Mouse (Mus musculus) monocyte, adult 5-6 weeks (primary cell): Measurements from ENCODE around the gene Ugt1a8. TPM values are rescaled to one million over a fixed set of nuclear protein-coding genes. Genes with fewer than 3 reads are reported as not detected.

Source experiments
- ATAC-seq: fragments of 153-309, 156-312 bp; replicated peaks from 2 replicates; pipeline ENCODE4 v1.8.0; 2017; ENCODE audit warnings: mild to moderate bottlenecking; ENCODE audit not compliant: low TSS enrichment, insufficient number of reproducible peaks, severe bottlenecking, poor library complexity, low FRiP score
- total RNA-seq: library from RNA; stranded (forward); fragments of 200-1000, 200-491, 200-594 nt; gene quantifications from 3 replicates; pipeline ENCODE4 v1.2.3, GENCODE M21; 2017

The Ugt1a8 gene
- total RNA-seq, 1 experiment from 2014 or later = not detected

DNA sequence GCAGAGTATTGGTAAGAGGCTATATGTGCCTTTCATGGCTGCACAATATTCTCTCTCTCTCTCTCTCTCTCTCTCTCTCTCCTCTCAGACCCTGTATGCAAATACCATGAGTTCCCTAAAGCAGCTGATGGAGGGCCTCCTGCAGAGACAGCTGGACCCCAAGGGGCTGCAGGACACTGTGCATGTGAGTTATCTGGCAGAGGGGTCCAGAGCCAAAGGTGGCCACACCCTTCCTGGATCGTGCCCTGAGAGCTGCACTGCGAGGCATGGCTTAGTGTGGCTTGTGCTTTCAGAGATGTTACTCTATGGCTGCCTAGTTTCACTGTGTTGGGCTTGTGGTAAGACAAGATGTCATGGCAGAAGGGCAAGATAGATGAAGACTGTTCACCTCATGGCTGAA is 160.0 kb downstream of the Ugt1a8 start:
- no peak for ATAC-seq

DNA sequence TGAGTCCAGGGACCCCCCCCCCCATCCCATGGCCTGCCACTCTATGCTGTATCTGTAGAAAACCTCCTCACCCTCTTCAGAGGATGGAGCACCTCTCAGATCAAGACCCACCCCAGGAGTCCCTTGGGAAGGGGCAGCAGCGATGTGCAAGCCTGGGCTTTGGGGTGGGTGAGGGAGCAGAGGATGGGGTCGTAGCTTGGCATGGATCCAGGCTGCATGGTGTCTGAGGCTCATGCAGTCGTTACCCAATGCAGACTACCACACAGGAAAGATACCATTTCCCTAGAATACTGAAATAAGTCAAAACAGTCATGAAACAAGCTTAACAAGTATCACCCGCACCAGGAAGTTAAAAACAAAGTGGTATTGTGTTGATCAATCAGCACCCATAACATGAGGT is 161.0 kb downstream of the Ugt1a8 start:
- ATAC-seq = no peak

DNA sequence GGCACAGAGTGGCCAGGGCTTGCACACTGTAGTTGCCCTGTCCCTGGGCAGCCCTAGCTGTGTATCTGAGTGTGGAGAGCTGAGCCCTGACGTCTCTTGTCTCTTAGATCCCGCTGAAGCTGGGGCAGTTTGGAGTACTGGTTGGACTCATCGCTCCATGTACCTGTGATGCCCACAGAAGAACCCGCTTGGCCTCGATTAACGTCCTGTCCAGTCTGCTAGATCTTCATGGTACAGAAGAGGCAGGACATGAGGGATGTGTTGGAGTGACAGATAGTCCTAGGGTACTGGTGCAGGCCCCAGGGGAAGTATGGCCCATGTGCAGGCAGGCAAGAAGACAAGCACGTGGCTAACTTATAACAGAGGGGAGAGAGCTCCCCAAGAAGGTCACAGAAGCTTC is 162.0 kb downstream of the Ugt1a8 start:
- ATAC-seq = no peak

DNA sequence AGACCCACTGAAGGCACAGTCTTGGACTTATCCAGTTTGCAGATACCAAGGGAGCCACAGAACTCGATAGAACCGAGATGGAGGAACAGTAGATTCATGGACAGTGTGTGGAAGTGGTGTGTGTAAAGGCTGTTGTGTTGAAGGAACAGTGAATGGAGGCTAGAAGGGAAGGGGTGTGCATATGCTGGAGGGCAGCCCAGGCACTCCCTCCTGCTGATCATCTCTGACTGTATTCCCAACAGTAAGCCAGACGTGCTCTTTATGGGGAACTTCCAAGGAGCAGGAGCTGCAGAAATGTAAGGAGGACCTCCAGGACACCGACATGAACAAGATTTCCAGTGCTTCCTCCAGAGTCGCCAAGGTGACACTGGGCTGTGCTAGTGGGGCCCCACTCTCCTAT is 162.4 kb downstream of the Ugt1a8 start:
- no peak for ATAC-seq

DNA sequence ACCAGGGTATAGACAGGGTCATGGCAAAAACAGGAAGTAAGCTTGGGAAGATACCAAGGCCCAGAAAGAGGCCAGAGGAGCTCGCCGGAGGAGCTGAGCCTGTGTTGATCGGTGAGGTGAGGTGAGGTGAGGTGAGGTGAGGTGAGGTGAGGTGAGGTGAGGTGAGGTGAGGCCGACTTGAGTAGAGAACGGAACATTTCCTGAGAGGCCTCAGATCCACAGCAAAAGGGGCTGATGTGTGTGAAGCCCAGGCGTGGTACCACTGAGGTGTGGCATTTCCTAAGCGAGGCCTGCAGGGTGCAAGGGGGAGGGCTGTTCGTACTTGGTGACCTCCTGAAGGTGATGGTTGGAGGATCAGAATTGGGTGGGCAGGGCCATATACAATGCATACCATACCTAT is 165.5 kb downstream of the Ugt1a8 start:
- ATAC-seq = no peak

DNA sequence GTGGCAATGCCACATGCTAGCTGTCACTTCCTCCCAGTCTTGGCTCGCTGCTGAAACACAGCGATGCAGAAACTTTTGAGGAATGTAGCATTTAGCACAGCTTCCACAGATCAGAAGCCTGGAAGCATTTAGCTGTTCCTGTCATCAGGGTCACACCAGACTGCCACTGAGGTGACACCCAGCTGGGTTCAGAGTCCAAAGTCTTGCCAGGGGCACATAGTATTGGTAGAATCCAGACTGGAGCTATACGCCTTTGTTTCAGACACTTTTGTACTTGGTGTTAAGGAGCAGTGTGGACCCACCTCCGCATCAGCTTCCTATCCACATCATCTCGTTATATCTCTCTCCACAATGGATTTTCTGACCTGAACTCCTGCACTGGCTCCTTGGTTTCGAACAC is 165.9 kb downstream of the Ugt1a8 start:
- no peak for ATAC-seq

DNA sequence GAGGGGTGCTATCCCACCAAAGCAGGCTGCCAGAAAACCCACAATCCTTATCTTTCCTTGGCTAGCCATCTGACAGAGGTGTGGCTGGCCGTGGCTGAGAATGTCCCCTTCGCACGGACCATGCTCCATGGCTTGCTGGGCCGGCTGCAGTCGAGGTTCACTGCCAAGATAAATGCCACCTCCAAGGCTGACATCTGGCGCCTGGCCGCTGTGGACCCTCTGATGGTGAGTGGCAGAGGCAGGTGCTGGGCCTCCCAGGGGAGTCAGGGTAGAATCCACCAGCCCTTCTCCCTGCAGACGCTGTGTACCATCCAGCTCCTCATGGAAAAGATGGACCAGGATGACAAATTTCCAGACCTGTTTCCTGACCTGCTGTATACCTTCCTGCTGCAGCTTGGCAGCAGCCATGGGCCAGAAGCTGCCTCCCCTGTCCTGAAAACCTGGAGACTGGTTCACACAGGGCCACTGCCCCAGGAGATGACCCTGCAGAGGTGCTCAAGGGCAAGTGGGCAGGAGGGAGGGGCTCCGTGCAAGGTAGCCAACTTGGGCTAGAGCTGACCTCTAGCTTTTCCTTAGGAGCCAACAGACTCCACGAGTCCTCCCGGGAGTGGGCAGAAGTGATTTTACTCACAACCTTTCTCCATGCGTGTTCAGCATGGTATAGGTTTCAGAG is 167.3 kb downstream of the Ugt1a8 start:
- no peak for ATAC-seq

DNA sequence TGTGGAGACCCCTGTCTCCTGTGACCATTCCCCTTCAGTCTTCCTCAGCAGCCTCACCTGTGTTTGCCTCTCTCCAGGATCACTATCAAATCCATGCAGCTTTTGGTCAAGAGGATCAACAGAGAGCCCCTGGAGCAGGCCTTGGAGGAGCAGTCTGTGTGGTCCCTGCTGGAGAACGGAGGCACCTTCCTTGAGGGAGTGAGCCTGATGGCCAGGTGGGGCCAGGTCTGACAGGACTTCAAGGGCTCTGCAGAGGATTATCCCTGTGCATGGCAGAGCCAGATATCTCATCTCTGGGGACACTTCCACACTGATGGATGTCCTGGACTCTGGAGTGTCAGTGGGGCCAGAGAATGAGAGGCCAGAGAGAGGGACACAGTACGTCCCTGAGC is 167.8 kb downstream of the Ugt1a8 start:
- ATAC-seq = no peak

DNA sequence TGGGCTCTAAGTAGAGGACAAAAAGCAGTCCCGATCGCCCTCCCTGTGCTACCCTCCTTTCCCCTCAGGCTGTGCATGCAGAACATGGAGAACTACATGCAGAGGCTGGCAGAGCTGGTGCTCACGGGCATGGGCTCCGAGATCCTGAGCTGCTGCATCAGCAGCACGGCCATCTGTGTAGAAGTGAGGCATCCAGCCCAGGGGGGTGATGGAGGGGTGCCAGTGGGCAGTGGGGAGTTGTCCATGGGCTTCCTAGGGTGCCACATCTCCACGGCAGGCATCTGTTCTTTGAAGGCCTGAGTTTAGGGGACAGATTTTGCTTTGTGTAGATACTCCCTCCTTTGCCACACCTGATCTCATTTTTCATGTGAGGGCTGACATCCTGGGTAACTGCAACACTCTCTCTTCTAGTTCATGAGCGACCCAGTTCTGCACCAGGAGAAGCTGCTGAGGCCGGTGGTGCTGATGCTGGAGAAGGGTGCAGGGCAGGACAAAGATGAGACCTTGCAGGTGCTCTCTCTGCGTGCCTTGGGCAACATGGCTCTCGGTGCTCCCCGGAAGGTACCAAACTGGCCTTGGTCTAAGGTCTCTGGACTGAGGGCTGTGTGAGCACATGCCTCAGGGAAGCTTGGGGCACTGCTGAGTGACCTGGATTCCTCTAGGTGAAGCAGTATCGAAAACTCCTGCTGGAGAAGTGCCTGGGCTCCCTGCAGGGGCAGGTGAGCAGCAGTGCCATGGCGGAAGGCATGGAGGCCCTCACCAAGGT is 168.6 kb downstream of the Ugt1a8 start:
- no peak for ATAC-seq

DNA sequence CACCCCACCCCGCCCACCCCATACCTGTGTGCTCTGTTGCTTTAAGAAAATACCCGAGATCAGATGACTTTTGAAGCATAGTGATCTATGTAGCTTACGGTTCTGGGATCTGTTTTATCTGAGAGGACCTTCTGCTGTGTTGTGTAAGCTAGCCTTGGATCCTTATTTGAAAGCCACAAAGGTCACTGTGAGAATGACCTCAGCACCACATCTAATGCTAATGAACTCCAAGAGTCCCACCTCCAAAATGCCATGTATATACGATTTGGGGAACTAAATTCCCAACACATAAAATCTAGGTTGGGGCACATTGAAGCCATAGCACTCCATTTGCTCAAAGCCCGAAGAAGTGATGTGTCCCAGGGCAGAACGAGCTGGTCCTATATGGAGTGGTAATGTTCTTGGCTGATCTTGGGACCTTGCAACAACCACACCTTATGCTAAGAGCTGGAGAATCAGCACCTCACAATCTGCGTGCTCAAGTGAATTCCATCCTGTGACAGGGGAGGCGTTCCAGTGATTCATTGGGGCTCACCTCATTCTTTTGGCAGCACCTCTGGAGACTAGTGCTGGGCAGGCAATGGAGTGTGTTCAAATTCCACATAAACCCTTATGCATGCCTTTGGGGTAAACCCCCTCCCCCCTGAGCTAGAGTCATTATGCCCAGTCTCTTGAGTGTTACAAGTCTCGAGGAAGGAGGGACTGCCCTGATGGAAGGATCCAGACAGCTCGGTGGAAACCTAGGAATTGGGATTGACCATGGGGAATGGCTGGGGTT is 169.5 kb downstream of the Ugt1a8 start:
- no peak for ATAC-seq

DNA sequence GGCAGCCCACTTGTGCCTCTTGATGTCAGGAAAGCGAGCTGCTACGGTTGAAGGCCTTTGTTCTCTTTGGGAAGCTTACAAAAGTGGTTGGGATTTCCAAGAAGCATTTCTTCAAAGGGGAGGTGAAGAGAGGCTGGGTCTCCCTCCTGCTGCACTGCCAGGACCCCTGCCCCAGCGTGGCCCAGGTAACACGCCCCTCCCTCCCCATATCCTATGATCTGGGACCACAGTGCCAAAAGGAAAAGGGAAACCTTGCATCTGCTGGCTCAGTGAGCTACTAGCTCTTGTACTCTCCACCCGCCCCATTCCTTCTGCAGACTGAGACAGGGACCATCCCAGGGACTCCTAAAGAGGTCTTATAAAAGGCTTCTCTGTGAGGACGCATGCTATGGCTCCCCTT is 170.1 kb downstream of the Ugt1a8 start:
- no peak for ATAC-seq

DNA sequence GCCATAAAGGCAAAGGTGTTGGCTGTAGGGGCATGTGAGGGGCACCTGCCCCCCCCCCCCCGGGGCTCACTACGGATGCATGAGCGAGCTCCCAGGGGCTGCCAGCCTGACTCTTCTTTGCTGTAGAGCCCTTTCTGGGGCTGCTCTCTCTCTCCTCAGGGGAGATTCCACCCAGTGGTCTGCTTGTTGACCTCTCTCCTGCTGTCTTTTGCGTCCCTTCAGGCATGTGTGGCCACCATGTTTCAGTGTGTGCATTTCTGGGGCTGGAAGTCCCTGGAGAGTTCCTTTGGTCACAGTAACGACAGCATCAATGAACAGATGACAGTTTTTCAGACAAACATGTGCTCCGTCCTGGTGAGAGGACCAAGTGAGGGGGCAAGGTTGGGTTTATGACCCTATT is 170.7 kb downstream of the Ugt1a8 start:
- ATAC-seq = no peak

DNA sequence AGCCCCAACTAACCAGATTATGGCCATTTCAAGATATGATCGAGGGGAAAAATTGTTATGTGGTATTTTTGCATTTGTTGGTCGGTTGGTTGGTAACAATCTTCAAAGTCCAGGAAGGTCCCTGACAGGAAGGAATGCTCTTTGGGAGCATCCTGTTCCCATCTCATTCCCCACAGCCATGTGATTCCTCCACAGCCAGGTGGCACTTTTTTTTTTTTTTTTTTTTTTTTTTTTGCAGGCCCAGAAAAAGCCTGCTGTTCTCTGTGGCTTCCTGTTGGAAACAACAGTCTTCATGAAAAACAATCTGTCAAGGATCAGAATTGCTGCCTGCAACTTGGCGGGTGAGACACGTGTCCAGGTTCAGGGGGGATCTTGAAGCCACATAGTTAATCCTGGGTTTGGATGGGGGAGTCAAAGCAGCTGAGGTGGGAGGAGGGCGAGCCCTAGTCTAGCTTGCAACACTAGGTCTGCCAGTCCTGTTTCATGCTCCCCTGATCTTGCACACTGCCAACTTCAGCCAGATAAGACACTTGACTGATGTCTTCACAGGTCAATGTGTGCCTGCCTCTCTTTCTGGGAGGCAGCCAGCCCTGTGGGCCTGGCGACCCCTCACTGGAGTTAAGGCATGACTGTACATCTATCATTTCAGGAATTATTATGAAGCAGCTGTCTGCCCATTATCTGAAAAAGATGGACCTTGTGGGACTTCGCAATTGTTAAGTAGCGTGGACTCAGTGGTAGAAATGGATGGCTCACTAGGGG is 171.4 kb downstream of the Ugt1a8 start:
- ATAC-seq = no peak

DNA sequence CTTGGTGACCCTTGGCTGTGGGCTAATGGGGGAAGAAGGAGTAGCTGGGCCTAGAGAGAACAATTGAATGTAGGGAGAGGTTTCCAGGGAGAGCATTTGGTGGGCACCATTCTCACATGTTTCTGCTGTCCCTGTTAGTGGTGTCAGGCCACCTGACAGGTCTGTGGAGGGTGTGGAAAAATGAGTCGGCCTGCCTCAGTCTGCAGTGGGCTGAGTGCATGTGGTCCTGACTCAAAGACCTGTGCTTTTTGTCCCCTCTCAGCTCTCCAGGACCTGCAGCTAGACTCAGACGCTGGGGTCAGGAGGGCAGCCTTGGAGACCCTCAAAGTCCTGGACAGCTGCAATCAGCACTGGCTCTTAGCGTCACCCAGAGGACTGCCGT is 172.0 kb downstream of the Ugt1a8 start:
- ATAC-seq = no peak

DNA sequence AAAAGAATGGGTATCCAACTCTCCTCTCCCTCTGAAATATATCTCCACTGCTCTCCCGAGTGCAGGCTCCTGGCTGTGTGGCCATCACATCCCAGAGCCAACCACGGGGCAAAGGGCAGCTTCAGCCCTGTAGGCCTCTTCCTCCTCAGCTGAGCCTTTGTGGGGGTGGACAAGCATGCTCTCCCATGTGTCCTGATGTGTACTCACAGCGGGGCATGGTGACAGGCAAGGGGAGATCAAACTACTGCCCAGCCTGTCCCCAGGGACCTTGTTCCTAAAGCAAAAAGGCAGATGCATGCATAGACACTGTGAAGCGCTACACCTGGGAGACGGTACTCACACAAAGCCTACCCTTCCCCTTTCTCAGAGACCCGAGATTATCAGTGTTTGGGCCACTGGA is 172.5 kb downstream of the Ugt1a8 start:
- 0 out of 2 replicates have a peak, but pooled peaks have one; percentile 2 for ATAC-seq

DNA sequence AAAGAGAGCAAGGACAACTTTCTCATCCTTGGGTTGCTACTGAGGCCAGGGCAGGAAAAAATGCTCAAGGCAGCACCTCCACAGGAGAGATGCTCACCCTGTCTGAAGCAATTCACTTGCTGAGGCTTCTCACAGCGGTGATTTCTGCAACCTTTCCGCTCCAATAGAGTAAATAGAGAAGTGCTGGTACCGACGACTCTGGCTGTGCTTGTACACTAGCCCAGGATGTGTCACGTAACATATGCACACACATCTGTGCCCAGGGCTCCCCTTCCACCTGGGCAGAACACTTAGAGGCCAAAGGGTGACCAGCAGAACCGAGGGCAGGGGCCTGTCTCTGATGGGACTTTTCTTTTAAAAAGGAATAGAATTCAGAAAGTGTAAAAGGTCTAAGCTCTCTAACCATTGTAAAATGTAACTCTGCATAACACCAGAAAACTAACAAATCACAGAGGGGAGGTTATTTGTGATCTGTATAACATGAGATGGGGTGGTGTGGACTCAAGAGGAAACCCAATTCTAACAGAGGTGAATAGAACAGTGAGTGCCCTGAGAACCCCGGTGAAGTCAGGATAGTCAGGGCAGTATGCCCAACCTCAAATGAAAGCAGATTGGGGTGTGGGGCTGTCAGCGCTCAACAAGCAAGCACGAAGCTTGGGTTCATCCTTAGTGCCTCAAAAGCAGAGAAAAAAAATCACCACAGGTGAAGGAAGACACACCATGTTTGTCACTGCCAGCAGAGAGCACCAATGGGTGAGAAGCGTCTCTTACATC is 173.2 kb downstream of the Ugt1a8 start:
- ATAC-seq = no peak

DNA sequence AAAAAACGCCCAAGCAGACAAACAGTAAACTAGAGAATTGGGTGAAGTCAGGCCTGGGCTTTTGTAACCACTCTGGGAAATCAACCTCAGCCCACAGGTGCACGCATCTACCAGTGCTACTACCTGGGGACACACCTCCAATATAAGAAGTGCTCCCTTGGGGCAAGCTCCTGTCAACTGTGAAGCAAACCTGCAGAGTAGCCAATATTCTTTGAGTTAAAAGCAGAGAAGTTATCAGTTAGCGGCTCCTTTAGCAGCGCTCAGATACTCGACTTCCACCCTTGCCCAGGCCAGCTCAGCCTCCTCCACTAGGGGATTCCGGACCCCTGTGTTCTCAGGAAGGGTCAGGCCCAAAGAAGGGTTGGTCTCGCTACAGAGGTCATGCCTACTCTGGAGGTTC is 174.1 kb downstream of the Ugt1a8 start:
- ATAC-seq = no peak

DNA sequence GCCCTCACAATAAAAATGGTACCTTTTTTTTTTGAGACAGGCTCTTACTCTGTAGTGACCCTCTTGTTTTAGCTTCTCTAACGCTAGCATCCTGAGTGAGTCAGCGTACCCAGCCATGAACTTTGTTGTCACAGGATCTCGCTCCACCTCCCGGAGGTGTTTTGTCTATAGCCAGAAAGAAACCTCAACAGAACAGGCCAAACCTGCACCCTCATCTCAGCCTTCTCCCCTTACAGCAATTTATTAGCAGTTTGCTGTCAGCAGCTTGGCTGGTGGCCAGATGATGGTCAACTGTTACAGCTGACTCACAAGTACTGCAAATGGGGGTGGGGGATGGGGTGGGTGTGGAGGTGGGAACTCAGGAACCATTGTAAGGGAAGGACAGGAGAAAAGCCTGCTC is 174.6 kb downstream of the Ugt1a8 start:
- ATAC-seq = no peak
